Mouse (Mus musculus): Measurements from ENCODE around the gene Akna. TPM values are rescaled to one million over a fixed set of nuclear protein-coding genes. Genes with fewer than 3 reads are reported as not detected.

Gene Akna
- total and polyA plus RNA-seq, 2 experiments from 2014 or later = 3.8 to 6.1 TPM

DNA sequence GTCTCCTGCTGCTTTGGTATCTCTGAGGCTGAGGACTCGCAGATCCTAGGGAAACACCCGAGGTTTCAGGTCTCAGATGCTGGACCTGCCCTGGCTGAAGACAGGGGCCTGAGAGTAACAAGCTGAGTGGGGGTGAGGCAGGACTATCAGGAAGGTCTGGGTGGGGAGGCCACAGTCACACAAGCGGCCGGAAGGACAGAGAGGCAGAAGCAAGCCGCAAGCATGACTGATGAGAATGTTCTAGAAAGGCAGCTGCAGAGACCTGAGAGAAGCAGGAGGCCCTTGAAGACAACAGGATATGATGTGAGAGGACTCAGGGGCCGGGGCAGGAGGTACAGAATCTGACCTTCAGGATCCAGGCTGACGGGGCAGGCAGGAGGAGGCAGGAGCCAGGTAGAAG, 1.1 kb upstream of the Akna start:
- Histone ChIP-seq H3K9ac (no peak overlapping the region), H3K4me1 (ENCODE audit: insufficient read depth) (peaks cover 19% of the 10 kb centered on the region)
- DNase-seq = no peak

DNA sequence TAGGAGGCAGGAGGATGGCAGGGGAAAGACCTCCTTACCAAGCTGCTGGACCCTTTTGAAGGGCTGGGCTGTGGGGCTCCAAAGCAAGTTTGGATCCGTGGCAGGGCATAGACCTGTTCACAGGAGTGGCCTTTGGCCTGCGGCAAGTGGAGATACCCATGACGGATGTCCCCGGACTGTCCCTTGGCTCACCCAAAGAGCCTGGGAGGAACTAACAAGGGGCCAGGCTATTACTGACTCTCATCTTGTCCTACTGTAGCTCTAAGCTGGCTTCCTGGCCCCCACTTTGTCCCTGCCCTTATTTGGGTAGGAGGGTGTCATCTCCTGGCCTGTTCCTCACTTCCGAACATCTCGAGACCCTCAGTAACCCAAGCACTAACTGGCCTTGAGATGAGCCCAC, 596 bp downstream of the Akna start:
- Histone ChIP-seq H3K36me3 (ENCODE audit: insufficient read depth) (0 out of 2 replicates have a peak, but pooled peaks cover under 1% of the 10 kb centered on the region), H3K9me3 (ENCODE audit: low read length) (no peaks in the 10 kb centered on the region), H3K9ac (no peak overlapping the region), H3K27ac (ENCODE audit: low read depth, low read length) (peak overlapping the region; percentile 65), H3K4me1 (ENCODE audit: insufficient read depth) (peaks cover 15% of the 10 kb centered on the region), H3K4me3 (ENCODE audit: low read depth, low read length) (no peak overlapping the region), H3K27me3 (ENCODE audit: insufficient read depth, low read length) (no peaks in the 10 kb centered on the region), H3K4me2 (ENCODE audit: low read depth) (peak overlapping the region; percentile 8)
- no peak for TF ChIP-seq CTCF (IDR thresholded peaks at IDR 0.05; ENCODE audit: low read depth)
- ATAC-seq (no peak), DNase-seq (no peak)
- WGBS = 59% methylated on average over 6 of the region's 6 CpGs

More for the DNA sequence above, 1.1 kb upstream of the Akna start:
- H3K9me3 ChIP-seq (ENCODE audit: low read length) = no peaks in the 10 kb centered on the region
- no peak for ATAC-seq
- peak overlapping the region; percentile 24; the same call in 1 of the 2 replicates for H3K27ac ChIP-seq (ENCODE audit: low read depth, low read length)
- no peaks in the 10 kb centered on the region for H3K36me3 ChIP-seq (ENCODE audit: insufficient read depth)
- H3K27me3 ChIP-seq (ENCODE audit: insufficient read depth, low read length) = no peaks in the 10 kb centered on the region
- WGBS = 73% methylated on average over 7 of the region's 7 CpGs
- no peak for TF ChIP-seq CTCF (IDR thresholded peaks at IDR 0.05; ENCODE audit: low read depth)
- no peak overlapping the region for H3K4me2 ChIP-seq (ENCODE audit: low read depth)
- no peak overlapping the region for H3K4me3 ChIP-seq (ENCODE audit: low read depth, low read length)

DNA sequence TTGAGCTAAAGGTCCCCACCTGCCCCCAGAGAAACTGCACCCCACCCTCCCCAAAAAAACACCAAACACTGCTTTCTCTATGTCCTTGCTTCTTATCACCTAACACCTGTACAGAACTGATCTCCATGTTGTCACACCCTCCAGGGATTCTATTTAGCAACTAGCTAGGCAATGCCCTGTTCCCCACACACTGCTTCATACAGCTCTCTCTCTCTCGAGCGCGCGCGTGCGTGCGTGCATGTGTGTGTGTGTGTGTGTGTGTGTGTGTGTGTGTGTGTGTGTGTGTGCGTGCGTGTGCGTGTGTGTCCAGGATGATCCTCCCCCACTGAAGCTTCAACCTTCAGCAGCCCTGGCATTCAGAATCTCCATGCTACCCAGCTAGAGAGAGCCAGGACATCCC, 1.1 kb downstream of the Akna start:
- no peak for TF ChIP-seq CTCF (IDR thresholded peaks at IDR 0.05; ENCODE audit: low read depth)
- Histone ChIP-seq H3K27ac (ENCODE audit: low read depth, low read length) (0 out of 2 replicates have a peak overlapping the region, but pooled peaks have one; percentile 65), H3K4me2 (ENCODE audit: low read depth) (no peak overlapping the region), H3K27me3 (ENCODE audit: insufficient read depth, low read length) (no peaks in the 10 kb centered on the region), H3K9ac (no peak overlapping the region), H3K9me3 (ENCODE audit: low read length) (no peaks in the 10 kb centered on the region), H3K4me1 (ENCODE audit: insufficient read depth) (peaks cover 15% of the 10 kb centered on the region), H3K4me3 (ENCODE audit: low read depth, low read length) (no peak overlapping the region), H3K36me3 (ENCODE audit: insufficient read depth) (0 out of 2 replicates have a peak, but pooled peaks cover 4% of the 10 kb centered on the region)
- DNase-seq = no peak
- ATAC-seq = no peak
- WGBS = 83% methylated on average over 10 of the region's 10 CpGs

DNA sequence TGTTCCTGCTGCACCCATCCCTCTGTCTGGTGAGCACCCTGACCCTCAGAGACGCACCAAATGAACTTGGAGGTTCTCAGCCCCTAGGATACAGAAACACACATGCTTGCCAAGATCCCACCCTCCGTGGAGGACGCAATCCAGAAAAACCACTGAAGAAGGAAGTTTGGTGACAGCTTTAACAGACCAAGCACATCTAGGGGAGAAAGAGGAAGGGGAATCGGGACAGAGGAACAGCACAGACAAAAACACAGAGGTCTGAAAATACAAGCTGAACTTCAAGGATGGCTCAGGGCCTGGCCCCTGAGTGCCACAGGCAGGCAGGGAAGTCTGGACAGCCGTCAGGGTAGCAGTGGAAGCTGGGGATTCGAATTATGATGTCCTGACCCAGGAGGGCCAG, 1.5 kb downstream of the Akna start:
- Histone ChIP-seq H3K4me2 (ENCODE audit: low read depth) (no peak overlapping the region), H3K9ac (no peak overlapping the region), H3K27ac (ENCODE audit: low read depth, low read length) (no peak overlapping the region), H3K4me1 (ENCODE audit: insufficient read depth) (peaks cover 15% of the 10 kb centered on the region), H3K27me3 (ENCODE audit: insufficient read depth, low read length) (no peaks in the 10 kb centered on the region), H3K36me3 (ENCODE audit: insufficient read depth) (0 out of 2 replicates have a peak, but pooled peaks cover 4% of the 10 kb centered on the region), H3K9me3 (ENCODE audit: low read length) (no peaks in the 10 kb centered on the region), H3K4me3 (ENCODE audit: low read depth, low read length) (no peak overlapping the region)
- DNase-seq = no peak
- 72% methylated on average over 6 of the region's 6 CpGs for WGBS
- no peak for TF ChIP-seq CTCF (IDR thresholded peaks at IDR 0.05; ENCODE audit: low read depth)
- no peak for ATAC-seq

GRCm38 (mm10) chr4:63400541-63401306, 2.4 kb downstream of the Akna start:
- DNase-seq (no peak), ATAC-seq (no peak)
- no peak overlapping the region for H3K4me3 ChIP-seq (ENCODE audit: low read depth, low read length)
- peaks cover 14% of the 10 kb centered on the region for H3K4me1 ChIP-seq (ENCODE audit: insufficient read depth)
- H3K36me3 ChIP-seq (ENCODE audit: insufficient read depth) = 0 out of 2 replicates have a peak, but pooled peaks cover 4% of the 10 kb centered on the region
- H3K9me3 ChIP-seq (ENCODE audit: low read length) = no peaks in the 10 kb centered on the region
- H3K9ac ChIP-seq = no peak overlapping the region
- no peak overlapping the region for H3K27ac ChIP-seq (ENCODE audit: low read depth, low read length)
- no peak overlapping the region for H3K4me2 ChIP-seq (ENCODE audit: low read depth)
- no peaks in the 10 kb centered on the region for H3K27me3 ChIP-seq (ENCODE audit: insufficient read depth, low read length)
- no peak for TF ChIP-seq CTCF (IDR thresholded peaks at IDR 0.05; ENCODE audit: low read depth)
- 93% methylated on average over 18 of the region's 18 CpGs for WGBS

DNA sequence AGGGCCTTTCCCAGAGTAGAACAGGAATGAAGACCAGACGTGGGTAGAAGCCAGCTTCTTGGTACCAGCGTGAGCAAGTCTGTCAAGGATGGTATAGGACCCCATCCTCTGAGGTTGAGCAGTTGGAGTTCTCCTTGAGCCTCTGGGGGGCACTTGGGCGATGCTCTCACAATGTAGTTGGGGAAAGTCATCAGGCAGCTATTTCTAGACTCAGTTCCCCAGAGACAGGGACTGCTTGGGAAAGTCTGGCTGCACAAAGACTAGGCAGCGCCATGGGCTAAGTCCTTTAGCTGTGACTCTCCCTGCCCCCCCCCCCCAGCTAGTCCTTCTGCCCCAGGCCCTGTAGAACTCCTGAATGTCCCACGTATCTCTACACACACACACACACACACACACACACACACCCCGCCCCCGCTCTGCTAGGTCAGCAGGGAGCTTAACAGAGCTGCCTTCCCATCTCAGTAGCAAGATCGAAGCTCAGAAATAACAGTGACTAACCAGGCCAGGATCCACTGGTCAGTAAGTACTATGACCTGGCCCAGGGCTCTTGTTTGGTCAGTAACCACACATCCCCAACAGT, 3.4 kb downstream of the Akna start:
- no peak for DNase-seq
- no peak overlapping the region for H3K27ac ChIP-seq (ENCODE audit: low read depth, low read length)
- H3K4me1 ChIP-seq (ENCODE audit: insufficient read depth) = peaks cover 9% of the 10 kb centered on the region
- H3K4me2 ChIP-seq (ENCODE audit: low read depth) = no peak overlapping the region
- H3K4me3 ChIP-seq (ENCODE audit: low read depth, low read length) = no peak overlapping the region
- H3K9me3 ChIP-seq (ENCODE audit: low read length) = no peaks in the 10 kb centered on the region
- WGBS = 69% methylated on average over 8 of the region's 8 CpGs
- no peak overlapping the region for H3K9ac ChIP-seq
- no peak for TF ChIP-seq CTCF (IDR thresholded peaks at IDR 0.05; ENCODE audit: low read depth)
- H3K36me3 ChIP-seq (ENCODE audit: insufficient read depth) = 0 out of 2 replicates have a peak, but pooled peaks cover 4% of the 10 kb centered on the region
- no peak for ATAC-seq
- no peaks in the 10 kb centered on the region for H3K27me3 ChIP-seq (ENCODE audit: insufficient read depth, low read length)
